Mouse (Mus musculus) leukemia stem cell, adult 10-12 weeks (primary cell): ENCODE data around the gene Zfp42. TPM values are rescaled to one million over a fixed set of nuclear protein-coding genes. Genes with fewer than 3 reads are reported as not detected.

ENCODE experiments used
- polyA plus RNA-seq: library from polyadenylated mRNA; stranded (reverse); fragments of >175 nt; gene quantifications from 2 replicates; pipeline ENCODE4 v1.2.3, GENCODE M21; 2012; ENCODE audit warnings: low replicate concordance

The Zfp42 gene
- not detected in 2 replicates for polyA plus RNA-seq

DNA sequence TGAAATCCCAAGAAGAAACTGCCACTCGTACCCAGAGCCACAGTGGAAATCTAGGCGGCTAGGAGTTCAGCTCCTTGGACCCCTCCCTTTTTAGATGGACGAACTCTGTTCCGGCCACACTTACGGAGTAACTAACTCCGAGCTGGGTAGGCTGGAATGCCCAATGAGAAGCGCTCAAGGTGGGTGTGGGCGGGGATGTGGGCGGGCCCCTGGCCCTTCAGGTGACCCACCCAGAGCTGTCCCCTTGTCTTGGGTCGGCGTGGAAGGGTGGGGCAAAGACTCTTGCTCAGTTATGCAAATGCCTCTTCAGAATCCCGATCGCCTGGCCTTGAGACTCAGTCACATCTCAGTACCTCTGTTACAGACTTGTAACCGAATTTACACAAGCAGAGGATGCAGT lies at the start of gene Zfp42:
Gene Zfp42 (minus strand): TSS at position 85 of the 400 bp plus-strand sequence.

Other genes starting within 250 kb of the Zfp42 start
- gene Triml1, start 165.5 kb downstream of the Zfp42 start, polyA plus RNA-seq = not detected in 2 replicates
- gene Triml2, start 126.4 kb downstream of the Zfp42 start, polyA plus RNA-seq = not detected in 2 replicates
- gene Adam26b, start 221.1 kb upstream of the Zfp42 start, polyA plus RNA-seq = not detected in 2 replicates